Mouse (Mus musculus) olfactory bulb, adult 2 months (tissue): ENCODE measurements at regions not wholly inside any gene's neighbourhood (a gene's known extent, or its start where the extent isn't known, plus 50 kb on each side); places are given as distances from the start of the nearest gene placed in this dataset.
"Not testable (repeated sequence)": the region's sequence is repeated elsewhere in the genome, so short reads cannot be mapped to it uniquely, and the experiment has no call there.

Source experiments
- H3K27ac ChIP-seq: fragments of 200-500 bp; 2 replicates; pipeline ENCODE4 v1.5.1; 2012; ENCODE audit warnings: low read depth, low read length; ENCODE audit not compliant: insufficient read depth
- H3K4me1 ChIP-seq: fragments of 200-500 bp; 2 replicates; pipeline ENCODE4 v1.6.1; 2012; ENCODE audit warnings: low read length; ENCODE audit not compliant: control insufficient read depth, insufficient read depth
- H3K4me3 ChIP-seq: fragments of 200-500 bp; 2 replicates; pipeline ENCODE4 v1.5.1; 2012; ENCODE audit warnings: mild to moderate bottlenecking, low read depth, low read length, moderate library complexity; ENCODE audit not compliant: insufficient read depth
- CTCF ChIP-seq: fragments of 200-500 bp; IDR thresholded peaks from 2 replicates; pipeline ENCODE4 v1.5.1; 2012; ENCODE audit warnings: low read depth, mild to moderate bottlenecking, low read length, moderate library complexity; ENCODE audit not compliant: insufficient read depth
- POLR2A ChIP-seq: fragments of 200-500 bp; IDR thresholded peaks from 2 replicates; pipeline ENCODE4 v1.6.1; 2012; ENCODE audit warnings: mild to moderate bottlenecking, low read depth, low read length, moderate library complexity; ENCODE audit not compliant: insufficient read depth
- WGBS: fragments of 180-500 bp; shearing (Covaris S2); methylation state at CpG from one replicate; pipeline ENCODE4 v1.1.7; 2018; 5-methylcytosine and 5-hydroxymethylcytosine counted together

DNA sequence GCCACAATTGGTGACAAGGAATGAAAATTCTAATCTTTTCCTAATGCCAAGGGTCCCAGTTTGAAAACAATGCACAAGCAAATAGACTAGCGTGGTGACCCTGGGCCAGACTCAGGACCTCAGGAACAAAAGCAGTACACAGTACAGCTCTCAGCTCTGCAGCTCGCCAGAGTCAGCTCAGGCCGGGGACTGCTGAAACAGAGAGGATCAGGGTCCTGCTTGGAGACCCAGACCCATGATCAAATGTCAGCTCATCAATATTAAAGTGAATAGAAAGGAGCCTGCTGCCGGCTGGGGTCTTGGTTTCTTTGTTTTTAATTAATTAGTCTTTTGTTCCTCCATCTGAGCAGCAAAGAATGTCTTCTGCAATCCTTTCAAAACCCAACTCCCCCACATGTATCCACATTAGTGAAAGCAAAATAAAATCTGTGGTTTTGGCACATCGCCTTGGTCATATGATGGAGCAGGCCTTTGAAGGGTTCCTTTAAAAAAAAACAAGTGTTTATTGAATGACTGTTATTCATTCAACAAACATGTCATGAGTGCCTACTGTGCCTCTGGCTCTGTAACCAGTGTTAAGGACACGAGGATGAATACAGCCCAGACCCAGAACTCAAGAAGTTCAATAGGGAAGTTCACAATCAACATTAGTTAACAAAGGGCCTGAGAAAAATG, 154.4 kb downstream of the Nuak1 start:
- Histone ChIP-seq H3K4me3 (no peak overlapping the region), H3K27ac (no peak overlapping the region), H3K4me1 (peaks cover 11% of the 10 kb centered on the region)
- WGBS, result 67% methylated on average over 6 of the region's 6 CpGs
- TF ChIP-seq CTCF (no peak), POLR2A (no peak)

DNA sequence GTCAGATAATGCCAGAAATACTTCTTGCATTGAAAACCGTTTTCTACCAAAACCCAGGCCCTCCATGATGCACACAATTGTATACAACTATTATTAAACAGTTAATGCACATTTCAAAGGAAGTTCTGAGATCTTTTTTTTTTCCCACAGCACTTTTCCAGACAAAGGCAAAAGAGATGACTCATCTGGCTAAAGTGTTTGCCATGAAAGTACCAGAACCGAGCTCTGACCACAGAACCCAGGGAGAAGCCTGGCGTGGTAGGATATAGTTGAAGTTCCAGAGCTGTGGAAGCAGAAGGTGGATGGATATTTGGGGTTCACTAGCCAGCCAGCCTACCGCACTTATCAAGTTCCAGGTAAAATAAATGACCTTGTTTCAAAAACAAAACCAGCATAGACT, 146.0 kb downstream of the Nuak1 start:
- H3K27ac ChIP-seq, result no peak overlapping the region
- no peak overlapping the region for H3K4me3 ChIP-seq
- no peak for TF ChIP-seq CTCF
- TF ChIP-seq POLR2A, result no peak
- WGBS, result 85% methylated on average over 4 of the region's 4 CpGs
- no peaks in the 10 kb centered on the region for H3K4me1 ChIP-seq

DNA sequence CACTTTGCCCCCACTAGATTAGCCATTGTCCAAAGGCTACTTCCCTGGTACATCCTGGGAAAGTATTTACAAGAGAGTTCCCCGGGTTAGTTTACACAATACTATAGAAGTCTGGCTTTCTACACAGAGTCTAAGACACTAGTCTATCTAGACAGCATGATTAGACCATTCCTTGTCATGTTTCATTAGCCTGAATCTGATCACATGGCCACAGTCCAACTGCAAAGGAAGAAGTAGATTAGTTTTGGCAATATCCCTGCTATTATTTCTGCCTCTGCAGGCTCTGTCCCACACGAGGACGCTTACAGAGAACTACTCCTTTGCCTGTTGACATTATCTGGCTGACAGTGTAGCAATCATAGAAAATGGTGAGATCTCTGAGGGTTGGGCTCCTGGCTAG, 144.2 kb downstream of the Nuak1 start:
- H3K4me1 ChIP-seq, result no peaks in the 10 kb centered on the region
- TF ChIP-seq CTCF (no peak), POLR2A (no peak)
- 79% methylated on average over 3 of the region's 3 CpGs for WGBS
- H3K27ac ChIP-seq, result no peak overlapping the region
- no peak overlapping the region for H3K4me3 ChIP-seq

DNA sequence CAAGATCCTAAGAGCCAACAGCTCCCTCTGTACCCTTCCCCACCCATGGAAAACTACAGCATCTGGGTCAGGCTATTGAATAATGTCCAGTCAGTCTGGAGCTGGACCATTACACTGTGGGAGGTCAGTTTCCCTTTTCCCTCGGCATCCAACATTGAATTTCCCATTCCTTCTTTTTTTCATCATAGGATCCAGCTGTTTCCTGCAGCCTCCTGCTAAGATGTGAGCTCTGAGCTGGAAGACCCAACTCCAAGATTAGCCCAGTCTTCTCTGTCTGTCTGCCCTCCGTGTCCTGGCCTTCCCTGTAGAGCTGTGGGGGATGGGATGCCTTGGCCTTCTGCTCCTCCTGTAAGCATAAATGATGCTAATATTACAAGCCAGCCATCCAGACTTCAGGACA, 138.8 kb downstream of the Nuak1 start:
- Histone ChIP-seq H3K27ac (no peak overlapping the region), H3K4me1 (no peaks in the 10 kb centered on the region), H3K4me3 (no peak overlapping the region)
- TF ChIP-seq CTCF, result no peak
- TF ChIP-seq POLR2A, result no peak
- 53% methylated on average over 2 of the region's 2 CpGs for WGBS

DNA sequence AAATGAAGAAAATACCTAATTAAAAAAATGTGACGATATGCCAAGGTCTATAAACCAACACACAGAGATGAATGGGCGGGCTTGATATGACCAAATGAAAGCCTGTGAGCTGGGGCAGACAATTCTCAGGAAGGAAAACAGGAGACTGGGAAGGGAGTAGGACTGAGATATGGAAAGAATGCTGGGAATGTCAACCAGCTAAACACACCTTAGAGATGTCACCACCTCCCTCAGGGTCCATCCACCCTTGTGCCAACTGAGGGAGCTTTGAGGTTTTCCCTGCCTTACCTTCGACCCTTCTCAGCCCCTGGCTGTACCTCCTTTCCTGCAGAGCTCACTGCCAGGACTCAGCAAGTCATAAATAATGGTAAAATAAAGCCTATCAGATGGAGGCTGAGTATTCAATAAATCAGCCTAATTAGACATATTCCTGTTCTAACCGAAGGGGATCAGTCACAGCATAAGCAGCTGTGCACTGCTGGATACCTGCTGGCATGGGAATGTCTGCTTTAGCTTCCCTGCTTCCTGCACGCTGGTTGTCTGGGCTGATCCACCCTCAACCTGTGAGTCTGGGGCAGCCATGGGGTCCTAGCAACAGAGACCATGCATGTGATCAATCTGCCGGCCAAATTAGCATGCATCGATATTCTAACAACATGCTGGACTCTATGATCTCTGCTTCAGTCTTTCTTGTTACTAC, 137.4 kb downstream of the Nuak1 start:
- no peak overlapping the region for H3K4me3 ChIP-seq
- H3K27ac ChIP-seq, result no peak overlapping the region
- no peaks in the 10 kb centered on the region for H3K4me1 ChIP-seq
- WGBS, result 84% methylated on average over 7 of the region's 7 CpGs
- TF ChIP-seq CTCF (no peak), POLR2A (no peak)

DNA sequence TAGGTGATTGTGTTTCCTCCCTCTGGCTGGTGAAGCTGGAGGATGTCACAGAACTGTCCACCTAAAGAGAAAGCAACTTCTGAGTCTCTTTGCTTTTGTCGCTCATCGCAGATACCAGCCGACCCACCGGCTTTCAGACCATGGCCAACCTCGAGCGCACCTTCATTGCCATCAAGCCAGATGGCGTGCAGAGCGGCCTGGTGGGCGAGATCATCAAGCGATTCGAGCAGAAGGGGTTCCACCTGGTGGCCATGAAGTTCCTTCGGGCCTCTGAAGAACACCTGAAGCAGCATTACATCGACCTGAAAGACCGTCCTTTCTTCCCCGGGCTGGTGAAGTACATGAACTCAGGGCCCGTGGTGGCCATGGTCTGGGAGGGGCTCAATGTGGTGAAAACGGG, 131.7 kb downstream of the Nuak1 start:
- H3K4me1 ChIP-seq, H3K27ac ChIP-seq, H3K4me3 ChIP-seq: not testable (repeated sequence)
- 95% methylated on average over 17 of the region's 17 CpGs for WGBS

DNA sequence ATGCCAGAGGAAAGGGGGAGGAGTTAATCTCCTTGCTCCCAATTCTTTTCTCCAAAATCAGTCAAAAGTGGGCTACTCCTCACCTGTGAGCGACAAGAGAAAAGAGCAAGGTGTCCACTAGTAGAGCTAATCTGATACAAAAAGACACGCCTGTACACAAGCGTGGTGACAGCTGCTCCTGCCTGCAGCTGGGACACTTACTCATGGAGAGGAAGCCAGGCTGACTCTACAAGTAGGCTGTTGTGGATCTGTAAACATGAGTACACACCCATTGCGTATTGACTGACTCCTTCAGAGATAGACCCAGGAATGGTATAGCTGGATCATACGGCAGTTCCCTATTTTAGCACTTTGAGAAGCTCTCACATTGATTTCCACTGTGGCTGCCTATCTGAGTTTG, 129.7 kb downstream of the Nuak1 start:
- WGBS, result 97% methylated on average over 5 of the region's 5 CpGs
- Histone ChIP-seq H3K4me3 (no peak overlapping the region), H3K27ac (no peak overlapping the region), H3K4me1 (no peaks in the 10 kb centered on the region)
- no peak for TF ChIP-seq POLR2A
- TF ChIP-seq CTCF, result no peak

DNA sequence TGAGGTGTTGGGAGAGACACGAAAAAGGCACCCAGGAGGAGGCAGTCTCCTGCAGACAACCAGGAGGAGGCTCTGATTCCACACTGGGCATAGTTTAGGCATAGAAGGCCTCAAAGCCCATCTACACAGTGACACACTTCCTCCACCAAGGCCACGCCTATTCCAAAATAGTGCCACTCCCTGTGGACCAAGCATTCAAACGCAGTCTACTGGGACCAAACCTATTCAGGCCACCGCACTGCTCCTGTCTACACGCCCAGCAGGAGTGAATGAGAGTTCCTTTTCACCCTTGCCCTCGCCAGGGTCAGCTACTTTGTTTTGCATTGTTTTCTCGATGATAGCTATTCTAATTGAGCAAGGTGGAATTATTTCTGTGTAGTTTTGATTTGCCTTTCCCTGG, 127.7 kb downstream of the Nuak1 start:
- TF ChIP-seq POLR2A, result no peak
- TF ChIP-seq CTCF, result no peak
- Histone ChIP-seq H3K27ac (no peak overlapping the region), H3K4me1 (no peaks in the 10 kb centered on the region), H3K4me3 (no peak overlapping the region)
- WGBS, result 71% methylated on average over 7 of the region's 7 CpGs

DNA sequence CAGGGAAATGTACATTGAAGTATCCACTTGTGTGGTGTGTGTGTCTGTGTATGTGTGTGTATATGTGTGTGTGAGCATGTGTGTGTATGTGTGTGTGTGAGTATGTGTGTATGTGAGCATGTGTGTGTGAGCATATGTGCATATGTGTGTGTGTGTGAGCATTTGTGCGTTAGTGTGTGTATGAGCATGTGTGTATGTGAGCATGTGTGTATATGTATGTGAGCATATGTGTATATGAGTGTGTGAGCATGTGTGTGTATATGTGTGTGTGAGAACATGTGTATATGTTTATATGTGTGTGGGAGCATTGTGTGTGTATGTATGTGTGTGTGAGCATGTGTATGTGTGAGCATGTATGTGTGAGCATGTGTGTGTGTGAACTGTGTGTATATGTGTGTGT, 123.5 kb downstream of the Nuak1 start:
- H3K27ac ChIP-seq, result no peak overlapping the region
- no peaks in the 10 kb centered on the region for H3K4me1 ChIP-seq
- no peak overlapping the region for H3K4me3 ChIP-seq
- no peak for TF ChIP-seq CTCF
- no peak for TF ChIP-seq POLR2A
- WGBS, result 94% methylated on average over 1 of the region's 1 CpGs
